Mouse (Mus musculus) embryonic facial prominence, embryonic 10.5 days (tissue): Measurements from ENCODE around the gene Rpl26. TPM values are rescaled to one million over a fixed set of nuclear protein-coding genes. Genes with fewer than 3 reads are reported as not detected.

Experiments
- DNase-seq: peaks from one replicate; pipeline ENCODE4 v3.0.0-alpha.2; 2017; ENCODE audit warnings: low spot score
- H3K27ac ChIP-seq: fragments of 300-500 bp; sonication (generic); replicated peaks from 2 replicates; pipeline ENCODE4 v1.5.1; 2016; ENCODE audit warnings: mild to moderate bottlenecking
- H3K27me3 ChIP-seq: fragments of 300-500 bp; sonication (generic); replicated peaks from 2 replicates; pipeline ENCODE4 v1.6.1; 2016; ENCODE audit warnings: low read depth, mild to moderate bottlenecking; ENCODE audit not compliant: poor library complexity, severe bottlenecking
- H3K36me3 ChIP-seq: fragments of 300-500 bp; sonication (generic); replicated peaks from 2 replicates; pipeline ENCODE4 v1.6.1; 2016; ENCODE audit warnings: mild to moderate bottlenecking, moderate library complexity
- H3K4me1 ChIP-seq: fragments of 300-500 bp; sonication (generic); 2 replicates; pipeline ENCODE4 v1.6.1; 2016
- H3K4me3 ChIP-seq: fragments of 300-500 bp; sonication (generic); 2 replicates; pipeline ENCODE4 v1.5.1; 2016; ENCODE audit warnings: mild to moderate bottlenecking, moderate library complexity
- H3K9me3 ChIP-seq: fragments of 300-500 bp; sonication (generic); 2 replicates; pipeline ENCODE4 v1.6.1; 2016; ENCODE audit warnings: mild to moderate bottlenecking
- WGBS: fragments of 180-500 bp; shearing (Covaris S2); methylation state at CpG from one replicate; pipeline ENCODE4 v1.1.7; 2016; 5-methylcytosine and 5-hydroxymethylcytosine counted together
- polyA plus RNA-seq: library from polyadenylated mRNA; unstranded; fragments of >200 nt; fragmentation: Nextera tagmentation; extraction: Ambion mirVana; gene quantifications from 2 replicates; pipeline ENCODE4 v1.2.1, GENCODE M21; 2016

Rpl26 gene
- polyA plus RNA-seq, 1 experiment from 2014 or later, result 1,085 TPM

DNA sequence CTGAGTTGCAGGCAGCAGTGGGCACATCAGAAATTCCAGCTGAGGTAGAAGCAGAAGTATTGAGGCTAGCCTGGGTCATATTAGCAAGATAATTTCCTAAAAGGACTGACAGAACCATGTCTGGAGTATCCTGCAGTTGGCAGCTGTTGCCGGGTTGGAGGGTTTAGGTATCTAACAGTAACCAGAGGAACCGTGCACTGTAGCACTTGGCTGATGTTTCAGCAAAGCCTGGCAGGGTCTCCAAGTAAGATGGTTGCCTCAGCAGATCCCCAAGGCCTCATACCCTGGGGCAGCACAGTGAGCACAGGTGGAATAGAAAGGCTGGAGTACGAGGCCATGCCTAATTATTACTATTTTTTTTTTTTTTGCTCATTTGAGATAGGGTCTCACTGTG lies 3.8 kb downstream of the Rpl26 start:
- H3K36me3 ChIP-seq, result peaks cover 56% of the 10 kb centered on the region
- H3K4me3 ChIP-seq, result no peak overlapping the region
- 91% methylated on average over 3 of the region's 3 CpGs for WGBS
- H3K27me3 ChIP-seq, result no peaks in the 10 kb centered on the region
- DNase-seq, result no peak
- no peak overlapping the region for H3K27ac ChIP-seq
- no peaks in the 10 kb centered on the region for H3K9me3 ChIP-seq
- H3K4me1 ChIP-seq, result peaks cover 19% of the 10 kb centered on the region

DNA sequence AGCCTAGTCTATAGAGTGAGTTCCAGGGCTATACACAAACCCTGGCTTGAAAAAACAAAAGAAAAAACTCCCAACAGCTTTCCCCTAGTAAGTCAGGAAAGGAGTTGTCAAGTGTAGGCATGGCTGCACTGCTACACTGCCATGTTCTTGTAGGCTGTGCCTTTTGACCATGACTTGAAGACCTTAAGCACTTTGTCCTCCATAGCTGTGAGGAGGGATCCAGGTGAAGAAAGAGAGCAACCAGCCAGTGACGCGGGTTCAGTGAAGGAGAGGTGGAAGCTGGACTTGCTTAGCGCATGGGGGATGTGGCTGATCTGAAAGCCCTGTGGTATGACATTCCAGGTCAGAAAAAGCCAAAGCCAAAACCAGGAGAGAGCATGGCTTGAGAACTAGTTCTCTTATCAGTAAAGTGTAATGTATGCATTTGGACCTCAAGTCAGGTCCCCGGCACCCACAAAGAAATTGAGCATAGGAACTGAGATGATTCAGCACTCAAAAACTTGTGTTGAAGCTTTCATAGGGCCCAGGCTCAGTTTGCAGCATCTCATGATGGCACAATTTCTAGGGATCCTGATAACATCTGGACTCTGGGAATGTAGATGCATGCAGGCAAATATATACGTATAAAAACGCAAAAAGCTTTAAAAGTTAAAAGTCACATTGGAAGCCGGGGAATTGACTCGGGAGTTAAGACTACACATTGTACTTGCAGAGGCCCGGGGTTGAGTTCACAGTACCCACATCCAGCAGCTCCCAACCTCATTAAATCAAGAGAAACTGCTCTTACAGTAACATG lies 4.5 kb downstream of the Rpl26 start:
- Histone ChIP-seq H3K9me3 (no peaks in the 10 kb centered on the region), H3K4me3 (no peak overlapping the region), H3K27ac (no peak overlapping the region), H3K36me3 (peaks cover 56% of the 10 kb centered on the region), H3K27me3 (no peaks in the 10 kb centered on the region), H3K4me1 (peaks cover 17% of the 10 kb centered on the region)
- WGBS, result 90% methylated on average over 9 of the region's 9 CpGs
- no peak for DNase-seq

DNA sequence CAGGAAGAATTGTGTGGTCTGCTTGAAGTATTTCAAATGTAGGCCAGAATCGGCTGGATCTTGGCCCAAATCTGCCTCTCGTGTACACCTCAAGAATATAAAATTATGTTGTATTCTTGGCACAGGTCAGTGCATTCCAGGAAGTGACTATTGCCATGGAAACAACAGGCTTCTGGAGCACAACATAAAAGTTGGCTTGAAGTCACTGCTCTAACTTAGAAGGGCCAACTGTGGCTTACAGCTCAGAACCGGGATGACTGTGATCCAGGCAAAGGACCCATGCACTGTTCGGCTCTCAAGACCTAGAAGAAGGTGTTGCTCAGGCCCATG lies 5.0 kb downstream of the Rpl26 start:
- Histone ChIP-seq H3K27ac (no peak overlapping the region), H3K4me1 (peaks cover 17% of the 10 kb centered on the region), H3K9me3 (no peaks in the 10 kb centered on the region), H3K36me3 (peaks cover 56% of the 10 kb centered on the region), H3K4me3 (no peak overlapping the region), H3K27me3 (no peaks in the 10 kb centered on the region)
- DNase-seq, result no peak
- WGBS, result 90% methylated on average over 4 of the region's 4 CpGs

DNA sequence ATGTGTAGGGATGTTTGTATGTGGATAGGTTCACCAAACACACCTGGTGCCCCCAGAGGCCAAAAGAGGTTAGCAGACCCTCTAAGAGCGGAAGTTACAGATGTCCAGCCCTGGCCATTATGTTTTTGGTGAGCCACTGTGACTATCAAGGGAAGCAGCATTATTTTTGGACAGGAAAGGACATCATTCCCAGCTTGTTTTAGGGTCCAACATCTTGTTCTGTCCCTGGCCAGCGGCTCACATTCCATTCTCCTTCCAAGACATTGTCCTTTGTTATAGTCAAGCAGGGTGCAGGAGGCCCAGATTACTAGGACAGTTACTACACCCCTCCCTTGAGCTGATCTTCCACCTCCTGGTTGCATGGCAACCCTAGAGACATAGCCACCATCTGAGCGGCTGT lies 5.9 kb downstream of the Rpl26 start:
- no peak for DNase-seq

GRCm38 (mm10) chr11:68908846-68909503 lies 7.6 kb downstream of the Rpl26 start:
- DNase-seq, result no peak
- Histone ChIP-seq H3K4me3 (no peak overlapping the region), H3K27ac (peak overlapping the region; percentile 19), H3K27me3 (no peaks in the 10 kb centered on the region), H3K9me3 (no peaks in the 10 kb centered on the region), H3K4me1 (peaks cover 18% of the 10 kb centered on the region), H3K36me3 (peaks cover 39% of the 10 kb centered on the region)
- 48% methylated on average over 7 of the region's 7 CpGs for WGBS

More for the DNA sequence above, 5.9 kb downstream of the Rpl26 start:
- peaks cover 56% of the 10 kb centered on the region for H3K36me3 ChIP-seq
- H3K27me3 ChIP-seq, result no peaks in the 10 kb centered on the region
- no peaks in the 10 kb centered on the region for H3K9me3 ChIP-seq
- no peak overlapping the region for H3K27ac ChIP-seq
- H3K4me1 ChIP-seq, result peaks cover 25% of the 10 kb centered on the region
- no peak overlapping the region for H3K4me3 ChIP-seq
- WGBS, result 80% methylated on average over 3 of the region's 3 CpGs

DNA sequence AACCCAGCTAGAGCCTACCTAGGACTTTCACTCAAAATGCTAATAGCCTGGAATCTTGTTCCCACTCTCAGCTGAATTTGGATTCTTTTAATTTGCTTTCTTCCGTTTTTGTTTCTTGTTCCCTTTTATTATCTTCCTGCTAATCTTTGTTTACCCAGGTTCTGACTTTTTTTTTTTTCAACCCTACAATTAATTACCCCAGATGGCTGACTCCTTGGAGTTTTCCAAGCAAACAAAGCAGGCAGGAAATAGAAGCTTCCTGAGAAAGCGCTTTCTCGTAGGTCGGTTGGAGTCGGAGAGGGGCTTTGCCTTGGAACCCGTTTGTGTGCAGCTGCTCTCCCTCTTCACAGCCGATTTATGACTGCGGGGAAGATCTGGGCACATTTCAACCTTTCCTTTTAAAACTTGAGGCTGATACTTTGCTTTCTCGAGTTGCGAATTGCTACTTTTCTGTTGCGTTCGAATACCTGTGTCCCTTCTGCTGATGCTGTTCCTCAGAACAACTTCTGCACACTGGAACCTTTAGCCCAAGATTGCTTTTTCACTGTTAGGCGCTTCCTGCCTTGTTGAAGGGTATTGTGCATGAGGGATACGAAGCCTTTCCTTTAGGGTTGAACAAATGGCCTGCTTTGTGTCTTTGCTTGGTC lies 10.3 kb downstream of the Rpl26 start:
- Histone ChIP-seq H3K27ac (peak overlapping the region; percentile 48; the same call in 1 of the 2 replicates), H3K27me3 (no peaks in the 10 kb centered on the region), H3K36me3 (peaks cover 12% of the 10 kb centered on the region), H3K9me3 (no peaks in the 10 kb centered on the region), H3K4me1 (peaks cover 18% of the 10 kb centered on the region), H3K4me3 (no peak overlapping the region)
- DNase-seq, result peak; percentile 27
- whole genome bisulfite sequencing, result 60% methylated on average over 14 of the region's 14 CpGs

GRCm38 (mm10) chr11:68914566-68914965 lies 13.2 kb downstream of the Rpl26 start:
- no peaks in the 10 kb centered on the region for H3K9me3 ChIP-seq
- WGBS, result 92% methylated on average over 4 of the region's 4 CpGs
- no peak overlapping the region for H3K27ac ChIP-seq
- no peaks in the 10 kb centered on the region for H3K27me3 ChIP-seq
- no peak for DNase-seq
- H3K36me3 ChIP-seq, result no peaks in the 10 kb centered on the region
- peaks cover 13% of the 10 kb centered on the region for H3K4me1 ChIP-seq
- no peak overlapping the region for H3K4me3 ChIP-seq

- H3K36me3 ChIP-seq, result no peaks in the 10 kb centered on the region
- no peak overlapping the region for H3K4me3 ChIP-seq
- no peaks in the 10 kb centered on the region for H3K27me3 ChIP-seq
- H3K4me1 ChIP-seq, result peaks cover 12% of the 10 kb centered on the region
- DNase-seq, result no peak
- WGBS, result 49% methylated on average over 3 of the region's 3 CpGs
- no peaks in the 10 kb centered on the region for H3K9me3 ChIP-seq
- no peak overlapping the region for H3K27ac ChIP-seq
Measured at GRCm38 (mm10) chr11:68923191-68923590, 21.8 kb downstream of the Rpl26 start.

GRCm38 (mm10) chr11:68924749-68925148 lies 23.4 kb downstream of the Rpl26 start:
- no peaks in the 10 kb centered on the region for H3K36me3 ChIP-seq
- H3K4me1 ChIP-seq, result peaks cover 12% of the 10 kb centered on the region
- no peaks in the 10 kb centered on the region for H3K9me3 ChIP-seq
- DNase-seq, result no peak
- no peak overlapping the region for H3K27ac ChIP-seq
- 83% methylated on average over 2 of the region's 2 CpGs for WGBS
- no peak overlapping the region for H3K4me3 ChIP-seq
- H3K27me3 ChIP-seq, result no peaks in the 10 kb centered on the region

DNA sequence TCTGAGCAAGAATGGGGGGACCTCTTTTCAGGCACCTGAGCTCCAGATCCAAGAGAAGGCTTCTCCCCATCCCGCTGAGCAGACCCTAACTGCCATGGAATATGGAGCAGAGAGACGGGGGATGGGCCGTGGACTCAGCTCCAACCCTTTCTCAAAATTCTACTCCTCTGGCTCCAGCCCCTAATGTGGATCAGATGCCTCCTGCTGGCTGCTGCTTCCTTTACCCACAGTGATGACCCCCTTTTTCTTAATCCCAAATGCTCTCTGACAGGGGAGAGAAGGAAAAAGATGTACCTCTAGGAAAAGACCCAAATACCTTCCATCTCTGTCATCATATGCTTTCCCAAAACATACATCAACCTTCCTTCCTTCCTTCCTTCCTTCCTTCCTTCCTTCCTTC lies 25.6 kb downstream of the Rpl26 start, which contains the start of gene Odf4:
Odf4 (minus strand) TSS at position 101 of the 400 bp plus-strand sequence.
- H3K27ac ChIP-seq, result no peak within 1 kb of the TSS
- H3K4me1 ChIP-seq, result peaks cover 8% of the 10 kb centered on the region
- H3K27me3 ChIP-seq, result no peaks in the 10 kb centered on the region
- DNase-seq, result no peak
- H3K4me3 ChIP-seq, result no peak within 1 kb of the TSS
- H3K9me3 ChIP-seq, result no peaks in the 10 kb centered on the region
- 80% methylated on average over 3 of the region's 3 CpGs for WGBS
- no peaks in the 10 kb centered on the region for H3K36me3 ChIP-seq

GRCm38 (mm10) chr11:68929947-68930346 lies 28.6 kb downstream of the Rpl26 start:
- no peaks in the 10 kb centered on the region for H3K27me3 ChIP-seq
- no peak for DNase-seq
- H3K27ac ChIP-seq, result no peak overlapping the region
- H3K36me3 ChIP-seq, result no peaks in the 10 kb centered on the region
- no peaks in the 10 kb centered on the region; the same call in 1 of the 2 replicates for H3K4me1 ChIP-seq
- no peak overlapping the region for H3K4me3 ChIP-seq
- WGBS, result 85% methylated on average over 6 of the region's 6 CpGs
- no peaks in the 10 kb centered on the region for H3K9me3 ChIP-seq

DNA sequence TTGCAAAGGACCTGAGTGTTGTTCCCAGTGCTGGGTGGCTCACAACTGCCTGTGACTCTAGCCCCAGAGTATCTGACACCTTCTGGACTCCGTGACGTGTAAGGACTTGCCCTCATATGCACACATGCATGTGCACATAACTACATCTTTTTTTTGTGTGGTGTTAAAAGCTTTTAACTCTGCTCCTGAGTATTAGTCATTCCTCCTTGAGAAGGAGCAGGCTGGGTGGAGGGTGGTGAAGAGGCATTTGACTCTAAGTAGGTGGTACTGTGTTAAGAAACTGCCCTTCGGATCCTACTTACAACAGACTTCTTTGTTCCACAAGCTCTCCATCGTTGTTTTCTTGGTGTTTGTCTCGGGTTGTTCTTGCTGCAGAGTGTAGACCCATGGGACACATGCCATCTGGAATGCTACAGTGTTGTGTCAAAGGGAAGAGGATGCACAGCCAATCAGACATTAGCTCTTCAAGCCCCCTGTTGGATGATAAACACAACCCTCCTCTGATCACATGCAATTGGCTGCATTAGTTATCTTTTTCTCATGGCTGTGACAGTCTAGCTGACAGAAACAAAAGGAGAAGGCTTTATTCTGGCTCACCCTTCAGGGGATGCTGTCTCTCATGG lies 32.6 kb downstream of the Rpl26 start:
- DNase-seq, result no peak
- no peak overlapping the region for H3K4me3 ChIP-seq
- H3K9me3 ChIP-seq, result no peaks in the 10 kb centered on the region
- 67% methylated on average over 5 of the region's 5 CpGs for WGBS
- no peaks in the 10 kb centered on the region; the same call in 1 of the 2 replicates for H3K4me1 ChIP-seq
- no peaks in the 10 kb centered on the region for H3K27me3 ChIP-seq
- H3K36me3 ChIP-seq, result no peaks in the 10 kb centered on the region
- H3K27ac ChIP-seq, result no peak overlapping the region
